Mouse (Mus musculus) left cerebral cortex, postnatal 4 days (tissue): ENCODE measurements around the gene Rin1. TPM values are rescaled to one million over a fixed set of nuclear protein-coding genes. Genes with fewer than 3 reads are reported as not detected.
A peak's percentile ranks its signal among the peaks of the same experiment; 100 is the strongest.

Source experiments
- DNase-seq: peaks from one replicate; pipeline ENCODE4 v3.0.0-alpha.2; 2022
- intact Hi-C: fragments of 180-260 bp; cut with DNase I; formaldehyde crosslinking; loops from one replicate; pipeline ENCODE4 v1.15.1; 2025
- total RNA-seq, 2 experiments: library from RNA; stranded (reverse); gene quantifications; 2 replicates each; pipeline ENCODE4 v1.2.3; 2021

Gene Rin1
- total RNA-seq, 2 experiments from 2014 or later: 3.9 to 7.1 TPM

GRCm38 (mm10) chr19:5089324-5089723, 39.0 kb downstream of the Rin1 start:
- intact Hi-C loops: no loop called here
- DNase-seq: no peak

GRCm38 (mm10) chr19:5092083-5092482, 41.8 kb downstream of the Rin1 start:
- no peak for DNase-seq
- intact Hi-C loops: no loop called here

GRCm38 (mm10) chr19:5093481-5094242, 43.4 kb downstream of the Rin1 start:
- no peak for DNase-seq
- intact Hi-C loops: no loop called here

GRCm38 (mm10) chr19:5094243-5094632, 44.0 kb downstream of the Rin1 start:
- intact Hi-C loops: no loop called here
- peak; percentile 99 for DNase-seq

- DNase-seq: no peak
- intact Hi-C loops: loop anchor here (5.0 kb wide), 1 partner anchor 42 kb away; no protein-coding TSS in a partner anchor
These were observed 44.6 kb downstream of the Rin1 start for GRCm38 (mm10) chr19:5094746-5095417.

GRCm38 (mm10) chr19:5095887-5096474, 45.7 kb downstream of the Rin1 start:
- intact Hi-C loops: loop anchor here (5.0 kb wide), 1 partner anchor 41 kb away; no protein-coding TSS in a partner anchor
- peak; percentile 68 for DNase-seq

GRCm38 (mm10) chr19:5097521-5098362, 47.5 kb downstream of the Rin1 start:
- intact Hi-C loops: loop anchor here (5.0 kb wide), 1 partner anchor 40 kb away; no protein-coding TSS in a partner anchor
- DNase-seq: no peak

GRCm38 (mm10) chr19:5098363-5099143, 48.3 kb downstream of the Rin1 start, which contains the start of gene Cnih2:
Gene Cnih2 (minus strand): TSS chr19:5098521.
- peak; percentile 72 for DNase-seq
- intact Hi-C loops: loop anchor here (5.0 kb wide), 1 partner anchor 39 kb away; no protein-coding TSS in a partner anchor

GRCm38 (mm10) chr19:5106074-5106473, 55.8 kb downstream of the Rin1 start:
- DNase-seq: no peak
- intact Hi-C loops: no loop called here

Other genes with a start within 250 kb of the Rin1 start
- gene Gm21992, start 238.9 kb upstream of the Rin1 start, total RNA-seq: 10 to 100 TPM; 18.2 to 37.9 TPM
- gene Rbm14, start 238.8 kb upstream of the Rin1 start, total RNA-seq: 10 to 100 TPM; 65.9 to 73.9 TPM
- 10 to 100 TPM; 38.1 to 41.0 TPM for gene Ccs, start 211.1 kb upstream of the Rin1 start, total RNA-seq
- 1 to 10 TPM; 1.7 to 2.0 TPM for gene Ccdc87, start 211.1 kb upstream of the Rin1 start, total RNA-seq
- 10 to 100 TPM; 66.9 to 70.3 TPM for gene Ctsf, start 195.4 kb upstream of the Rin1 start, total RNA-seq
- 1 to 10 TPM; 2.5 to 3.4 TPM for gene Actn3, start 172.6 kb upstream of the Rin1 start, total RNA-seq
- 10 to 100 TPM; 17.7 to 21.0 TPM for gene Zdhhc24, start 171.8 kb upstream of the Rin1 start, total RNA-seq
- 10 to 100 TPM; 27.4 to 35.8 TPM for gene Bbs1, start 143.9 kb upstream of the Rin1 start, total RNA-seq
- 10 to 100 TPM; 72.5 to 80.8 TPM for gene Dpp3, start 122.2 kb upstream of the Rin1 start, total RNA-seq
- gene Peli3, start 107.4 kb upstream of the Rin1 start, total RNA-seq: 10 to 100 TPM; 19.5 to 20.1 TPM
- gene Mrpl11, start 88.3 kb upstream of the Rin1 start, total RNA-seq: 10 to 100 TPM; 68.5 to 73.6 TPM
- gene Npas4, start 60.2 kb upstream of the Rin1 start, total RNA-seq: 1 to 10 TPM; 5.5 to 6.8 TPM
- 10 to 100 TPM; 29.5 to 32.1 TPM for gene Slc29a2, start 26.6 kb upstream of the Rin1 start, total RNA-seq
- 10 to 100 TPM; 64.1 to 76.4 TPM for gene B4gat1, start 11.7 kb upstream of the Rin1 start, total RNA-seq
- 1 to 10 TPM; 5.3 to 5.5 TPM for gene AC124502.3, start 11.6 kb upstream of the Rin1 start, total RNA-seq
- gene Brms1, start 9.1 kb upstream of the Rin1 start, total RNA-seq: 10 to 100 TPM; 14.5 to 15.5 TPM
- gene Cd248, start 17.6 kb downstream of the Rin1 start, total RNA-seq: 10 to 100 TPM; 14.2 TPM
- gene Tmem151a, start 35.0 kb downstream of the Rin1 start, total RNA-seq: 10 to 100 TPM; 47.7 to 55.3 TPM
- gene Yif1a, start 38.1 kb downstream of the Rin1 start, total RNA-seq: 10 to 100 TPM; 22.0 to 24.4 TPM
- 100 to 1,000 TPM; 393 to 412 TPM for gene Cnih2, start 48.0 kb downstream of the Rin1 start, total RNA-seq
- gene Rab1b, start 56.6 kb downstream of the Rin1 start, total RNA-seq: 100 to 1,000 TPM; 137 to 148 TPM
- gene Klc2, start 68.1 kb downstream of the Rin1 start, total RNA-seq: 100 to 1,000 TPM; 155 to 159 TPM
- gene Pacs1, start 222.6 kb downstream of the Rin1 start, total RNA-seq: 10 to 100 TPM; 90.7 to 92.6 TPM
- 100 to 1,000 TPM; 188 to 203 TPM for gene Sf3b2, start 245.0 kb downstream of the Rin1 start, total RNA-seq
- gene Gal3st3, start 247.8 kb downstream of the Rin1 start, total RNA-seq: 10 to 100 TPM; 60.0 to 60.3 TPM